Mouse (Mus musculus): ENCODE results near the gene Gzmf. TPM values are rescaled to one million over a fixed set of nuclear protein-coding genes. Genes with fewer than 3 reads are reported as not detected.
"Not testable (repeated sequence)": the region's sequence is repeated elsewhere in the genome, so short reads cannot be mapped to it uniquely, and the experiment has no call there.

Gene Gzmf
- polyA plus RNA-seq, 1 experiment from 2014 or later = not detected

DNA sequence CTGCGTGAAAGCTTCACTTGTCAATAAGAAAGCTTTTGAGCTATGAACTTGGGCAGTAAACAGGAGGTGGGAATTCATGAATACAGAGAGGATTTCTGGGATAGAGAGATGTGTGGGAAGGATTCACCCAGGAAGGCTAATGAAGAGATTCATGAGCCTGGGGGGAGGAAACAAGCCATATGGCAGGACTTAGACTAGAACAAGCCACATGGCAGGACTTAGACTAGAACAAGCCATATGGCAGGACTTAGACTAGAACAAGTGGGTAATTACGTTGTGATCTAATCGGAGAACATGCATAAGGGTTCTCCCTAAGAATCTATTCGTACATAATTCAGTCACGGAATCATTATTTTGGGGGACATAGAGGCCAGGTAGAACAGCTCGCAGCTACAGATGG, 37.8 kb downstream of the Gzmf start:
- H3K27ac ChIP-seq (ENCODE audit: low read length) = no peak overlapping the region
- H3K27me3 ChIP-seq (ENCODE audit: control insufficient read depth, insufficient read depth, low read depth, low read length) = no peaks in the 10 kb centered on the region
- ATAC-seq (ENCODE audit: low read depth) = no peak
- no peak overlapping the region for H3K4me3 ChIP-seq (ENCODE audit: low read depth, low read length)
- no peaks in the 10 kb centered on the region for H3K36me3 ChIP-seq (ENCODE audit: control insufficient read depth, insufficient read depth)
- no peak overlapping the region for H3K4me2 ChIP-seq (ENCODE audit: low read depth, low read length)
- H3K9ac ChIP-seq (ENCODE audit: low read depth, low read length) = no peak overlapping the region
- WGBS (ENCODE audit: insufficient replicate concordance) = 68% methylated on average over 6 of the region's 6 CpGs
- no peaks in the 10 kb centered on the region for H3K9me3 ChIP-seq (replicated peaks; ENCODE audit: control insufficient read depth, low read length)
- no peaks in the 10 kb centered on the region for H3K4me1 ChIP-seq (ENCODE audit: control insufficient read depth, low read depth, low read length)

DNA sequence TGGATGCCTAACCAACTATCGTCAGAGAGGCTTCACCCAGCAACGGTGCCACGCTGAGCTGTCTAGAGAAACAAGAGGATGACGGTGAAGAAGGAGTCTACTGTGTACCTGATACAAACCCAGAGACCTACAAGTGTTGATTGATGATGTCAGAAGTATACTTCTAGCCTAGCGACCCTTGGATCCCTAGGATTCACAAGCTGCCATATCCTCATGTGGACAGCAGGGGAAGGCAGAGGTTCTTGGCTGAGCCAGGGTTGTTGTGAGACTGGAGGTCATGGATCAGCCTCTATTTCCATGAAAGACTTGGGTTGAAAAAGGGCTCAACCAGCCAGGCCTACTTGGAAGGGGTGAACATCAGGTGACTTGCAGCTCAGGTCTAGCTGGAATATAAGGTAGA, 38.5 kb downstream of the Gzmf start:
- H3K27me3 ChIP-seq (ENCODE audit: control insufficient read depth, insufficient read depth, low read depth, low read length) = no peaks in the 10 kb centered on the region
- no peak overlapping the region for H3K27ac ChIP-seq (ENCODE audit: low read length)
- H3K36me3 ChIP-seq (ENCODE audit: control insufficient read depth, insufficient read depth) = no peaks in the 10 kb centered on the region
- no peaks in the 10 kb centered on the region for H3K9me3 ChIP-seq (replicated peaks; ENCODE audit: control insufficient read depth, low read length)
- H3K9ac ChIP-seq (ENCODE audit: low read depth, low read length) = no peak overlapping the region
- H3K4me2 ChIP-seq (ENCODE audit: low read depth, low read length) = no peak overlapping the region
- H3K4me1 ChIP-seq (ENCODE audit: control insufficient read depth, low read depth, low read length) = no peaks in the 10 kb centered on the region
- ATAC-seq (ENCODE audit: low read depth) = no peak
- no peak overlapping the region for H3K4me3 ChIP-seq (ENCODE audit: low read depth, low read length)
- 65% methylated on average over 5 of the region's 5 CpGs for WGBS (ENCODE audit: insufficient replicate concordance)

DNA sequence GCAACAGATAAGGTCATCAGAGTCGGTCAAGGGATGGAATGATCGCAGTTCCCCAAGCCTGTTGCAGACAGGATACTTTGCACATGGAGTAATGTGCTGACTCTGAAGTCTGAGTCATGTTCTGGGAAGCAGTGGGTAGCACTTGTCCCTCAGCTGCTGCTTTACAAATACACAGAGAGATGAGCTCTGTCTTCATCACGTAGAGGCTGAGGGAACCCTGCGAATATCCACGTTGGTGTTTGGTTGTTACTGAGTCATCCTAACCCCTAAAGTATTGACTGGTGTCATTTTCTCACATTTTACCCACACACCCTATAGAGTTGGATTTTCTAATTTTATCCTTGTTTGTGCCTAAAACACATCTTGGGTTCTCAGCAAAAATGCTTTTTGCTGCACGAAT, 43.2 kb downstream of the Gzmf start:
- no peak for ATAC-seq (ENCODE audit: low read depth)
- Histone ChIP-seq H3K9ac (ENCODE audit: low read depth, low read length) (no peak overlapping the region), H3K4me3 (ENCODE audit: low read depth, low read length) (no peak overlapping the region), H3K27ac (ENCODE audit: low read length) (no peak overlapping the region), H3K4me2 (ENCODE audit: low read depth, low read length) (no peak overlapping the region), H3K27me3 (ENCODE audit: control insufficient read depth, insufficient read depth, low read depth, low read length) (no peaks in the 10 kb centered on the region), H3K9me3 (replicated peaks; ENCODE audit: control insufficient read depth, low read length) (no peaks in the 10 kb centered on the region), H3K4me1 (ENCODE audit: control insufficient read depth, low read depth, low read length) (no peaks in the 10 kb centered on the region), H3K36me3 (ENCODE audit: control insufficient read depth, insufficient read depth) (no peaks in the 10 kb centered on the region)
- 41% methylated on average over 6 of the region's 6 CpGs for WGBS (ENCODE audit: insufficient replicate concordance)

DNA sequence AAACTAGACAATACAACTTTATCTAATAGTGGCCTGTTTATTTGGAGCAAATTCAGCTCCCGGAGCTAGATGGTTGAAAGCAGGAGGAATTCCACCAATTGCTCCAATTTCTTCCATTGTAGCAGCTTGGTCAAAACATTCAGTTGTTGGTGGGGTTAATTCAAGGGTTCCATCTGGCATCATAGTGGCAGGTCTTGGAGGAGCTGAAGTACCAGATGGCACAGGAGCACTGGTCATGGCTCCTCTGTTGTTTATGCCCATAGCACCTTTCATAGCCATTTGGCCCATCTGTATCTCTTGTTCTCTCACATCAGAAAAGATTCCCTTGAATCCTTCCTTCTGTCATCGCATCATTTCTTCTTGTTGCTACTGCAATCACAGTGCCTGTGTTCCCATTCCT, 49.1 kb downstream of the Gzmf start:
- H3K4me2 ChIP-seq (ENCODE audit: low read depth, low read length) = no peak overlapping the region
- no peaks in the 10 kb centered on the region for H3K36me3 ChIP-seq (ENCODE audit: control insufficient read depth, insufficient read depth)
- no peak overlapping the region for H3K9ac ChIP-seq (ENCODE audit: low read depth, low read length)
- ATAC-seq (ENCODE audit: low read depth) = no peak
- H3K9me3 ChIP-seq (replicated peaks; ENCODE audit: control insufficient read depth, low read length) = no peaks in the 10 kb centered on the region
- H3K27ac ChIP-seq (ENCODE audit: low read length) = no peak overlapping the region
- H3K27me3 ChIP-seq (ENCODE audit: control insufficient read depth, insufficient read depth, low read depth, low read length) = no peaks in the 10 kb centered on the region
- H3K4me3 ChIP-seq (ENCODE audit: low read depth, low read length) = no peak overlapping the region
- 63% methylated on average over 2 of the region's 2 CpGs for WGBS (ENCODE audit: insufficient replicate concordance)
- no peaks in the 10 kb centered on the region for H3K4me1 ChIP-seq (ENCODE audit: control insufficient read depth, low read depth, low read length)

DNA sequence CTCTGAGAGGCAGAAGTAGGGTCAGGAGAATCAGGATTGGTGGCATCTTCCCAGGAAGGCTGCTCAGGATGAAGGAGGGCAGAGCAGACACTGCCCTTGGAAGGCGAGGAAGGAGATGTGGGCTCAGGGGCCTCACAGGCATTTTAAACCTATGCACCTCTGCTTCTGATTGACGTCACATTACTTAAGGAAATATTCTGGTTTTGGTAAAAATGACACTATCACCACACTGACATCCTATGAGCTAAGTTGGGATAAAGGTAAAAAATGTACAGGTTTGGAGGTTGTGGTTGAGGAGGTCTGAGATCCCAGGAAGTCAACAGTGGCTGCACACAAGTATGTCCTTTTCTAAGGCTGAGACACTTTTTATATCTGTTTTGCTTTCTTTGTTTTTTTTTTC, 51.7 kb downstream of the Gzmf start, which contains the start of gene Gzmg:
TSS of gene Gzmg (minus strand) at position 101 of the 400 bp plus-strand sequence.
- WGBS (ENCODE audit: insufficient replicate concordance) = 68% methylated on average over 2 of the region's 2 CpGs
- H3K4me1 ChIP-seq (ENCODE audit: control insufficient read depth, low read depth, low read length); H3K27me3 ChIP-seq (ENCODE audit: control insufficient read depth, insufficient read depth, low read depth, low read length); H3K9ac ChIP-seq (ENCODE audit: low read depth, low read length); H3K27ac ChIP-seq (ENCODE audit: low read length); H3K4me3 ChIP-seq (ENCODE audit: low read depth, low read length); H3K36me3 ChIP-seq (ENCODE audit: control insufficient read depth, insufficient read depth); H3K9me3 ChIP-seq (replicated peaks; ENCODE audit: control insufficient read depth, low read length); H3K4me2 ChIP-seq (ENCODE audit: low read depth, low read length); ATAC-seq (ENCODE audit: low read depth): not testable (repeated sequence)

DNA sequence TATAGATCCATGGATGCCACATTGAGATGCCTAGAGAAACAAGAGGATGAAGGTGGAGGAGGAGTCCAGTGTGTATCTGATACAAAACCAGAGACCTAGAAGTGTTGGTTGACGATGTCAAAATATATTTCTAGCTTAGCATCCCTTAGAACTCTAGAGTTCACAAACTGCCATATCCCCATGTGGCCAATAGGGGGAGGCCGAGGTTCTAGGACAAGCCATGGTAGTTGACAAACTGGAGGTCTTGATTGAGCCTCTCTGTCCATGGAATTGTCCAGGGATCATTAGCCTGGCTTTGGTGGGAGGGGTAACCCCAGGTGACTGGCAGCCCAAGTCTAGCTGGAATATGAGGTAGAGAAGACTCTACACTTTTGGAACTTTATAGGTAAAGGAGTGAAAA, 55.9 kb downstream of the Gzmf start:
- Histone ChIP-seq H3K4me3 (ENCODE audit: low read depth, low read length) (no peak overlapping the region), H3K27ac (ENCODE audit: low read length) (no peak overlapping the region), H3K4me2 (ENCODE audit: low read depth, low read length) (no peak overlapping the region), H3K27me3 (ENCODE audit: control insufficient read depth, insufficient read depth, low read depth, low read length) (no peaks in the 10 kb centered on the region), H3K4me1 (ENCODE audit: control insufficient read depth, low read depth, low read length) (no peaks in the 10 kb centered on the region), H3K36me3 (ENCODE audit: control insufficient read depth, insufficient read depth) (no peaks in the 10 kb centered on the region), H3K9me3 (replicated peaks; ENCODE audit: control insufficient read depth, low read length) (no peaks in the 10 kb centered on the region), H3K9ac (ENCODE audit: low read depth, low read length) (no peak overlapping the region)
- 44% methylated on average over 2 of the region's 2 CpGs for WGBS (ENCODE audit: insufficient replicate concordance)
- no peak for ATAC-seq (ENCODE audit: low read depth)

Other genes starting within 250 kb of the Gzmf start
- gene Mcpt1, start 193.4 kb downstream of the Gzmf start, polyA plus RNA-seq (2015; fragmentation: Nextera tagmentation; extraction: Ambion mirVana) = 0.09 TPM in 1 of 2 replicates, not detected in the other
- not detected in 2 replicates for gene Mcpt9, start 180.9 kb downstream of the Gzmf start, polyA plus RNA-seq (2015; fragmentation: Nextera tagmentation; extraction: Ambion mirVana)
- 0.12 and 0.15 TPM in 2 replicates for gene Mcpt2, start 169.4 kb downstream of the Gzmf start, polyA plus RNA-seq (2015; fragmentation: Nextera tagmentation; extraction: Ambion mirVana)
- gene Mcpt4, start 149.1 kb downstream of the Gzmf start, polyA plus RNA-seq (2015; fragmentation: Nextera tagmentation; extraction: Ambion mirVana) = 0.19 TPM in 1 of 2 replicates, not detected in the other
- gene Mcpt8, start 126.1 kb downstream of the Gzmf start, polyA plus RNA-seq (2015; fragmentation: Nextera tagmentation; extraction: Ambion mirVana) = 4.3 and 7.3 TPM in 2 replicates
- 34.2 and 40.5 TPM in 2 replicates for gene Ctsg, start 108.8 kb downstream of the Gzmf start, polyA plus RNA-seq (2015; fragmentation: Nextera tagmentation; extraction: Ambion mirVana)
- gene Gzme, start 90.8 kb downstream of the Gzmf start, polyA plus RNA-seq (2015; fragmentation: Nextera tagmentation; extraction: Ambion mirVana) = not detected in 2 replicates
- gene Gzmd, start 78.8 kb downstream of the Gzmf start, polyA plus RNA-seq (2015; fragmentation: Nextera tagmentation; extraction: Ambion mirVana) = not detected in 2 replicates
- not detected in 2 replicates for gene Gzmg, start 51.8 kb downstream of the Gzmf start, polyA plus RNA-seq (2015; fragmentation: Nextera tagmentation; extraction: Ambion mirVana)
- gene Gzmn, start 36.8 kb downstream of the Gzmf start, polyA plus RNA-seq (2015; fragmentation: Nextera tagmentation; extraction: Ambion mirVana) = not detected in 2 replicates
- 0.11 TPM in 1 of 2 replicates, not detected in the other for gene Gzmc, start 23.2 kb upstream of the Gzmf start, polyA plus RNA-seq (2015; fragmentation: Nextera tagmentation; extraction: Ambion mirVana)
- gene Gzmb, start 50.8 kb upstream of the Gzmf start, polyA plus RNA-seq (2015; fragmentation: Nextera tagmentation; extraction: Ambion mirVana) = 0.77 and 0.83 TPM in 2 replicates
- not detected in 2 replicates for gene Atp12a, start 153.7 kb upstream of the Gzmf start, polyA plus RNA-seq (2015; fragmentation: Nextera tagmentation; extraction: Ambion mirVana)
- 0.57 and 1.1 TPM in 2 replicates for gene Rnf17, start 191.2 kb upstream of the Gzmf start, polyA plus RNA-seq (2015; fragmentation: Nextera tagmentation; extraction: Ambion mirVana)

Measured in liver, embryonic 16.5 days (tissue).